Mouse (Mus musculus) embryonic facial prominence, embryonic 15.5 days (tissue): ENCODE data around the gene Gpr182. TPM values are rescaled to one million over a fixed set of nuclear protein-coding genes. Genes with fewer than 3 reads are reported as not detected.

Source experiments
- ATAC-seq: fragments of 200-750 bp; cut with Nextera tagmentation; 2 replicates; pipeline ENCODE4 v1.8.0; 2017; ENCODE audit warnings: low read depth, moderate TSS enrichment; ENCODE audit not compliant: insufficient number of reproducible peaks, low FRiP score, low TSS enrichment
- H3K27ac ChIP-seq: fragments of 300-500 bp; sonication (generic); replicated peaks from 2 replicates; pipeline ENCODE4 v1.5.1; 2015; ENCODE audit warnings: mild to moderate bottlenecking, inconsistent platforms
- H3K27me3 ChIP-seq: fragments of 300-500 bp; sonication (generic); 2 replicates; pipeline ENCODE4 v1.6.1; 2015; ENCODE audit warnings: inconsistent platforms
- H3K36me3 ChIP-seq: fragments of 300-500 bp; sonication (generic); 2 replicates; pipeline ENCODE4 v1.6.1; 2015; ENCODE audit warnings: mild to moderate bottlenecking, inconsistent platforms
- H3K4me1 ChIP-seq: fragments of 300-500 bp; sonication (generic); 2 replicates; pipeline ENCODE4 v1.6.1; 2015; ENCODE audit warnings: inconsistent platforms
- H3K4me2 ChIP-seq: fragments of 300-500 bp; sonication (generic); replicated peaks from 2 replicates; pipeline ENCODE4 v1.6.1; 2015; ENCODE audit warnings: mild to moderate bottlenecking, inconsistent platforms
- H3K4me3 ChIP-seq: fragments of 300-500 bp; sonication (generic); replicated peaks from 2 replicates; pipeline ENCODE4 v1.5.1; 2015; ENCODE audit warnings: mild to moderate bottlenecking, inconsistent platforms
- H3K9ac ChIP-seq: fragments of 300-500 bp; sonication (generic); 2 replicates; pipeline ENCODE4 v1.6.1; 2015; ENCODE audit warnings: inconsistent platforms
- H3K9me3 ChIP-seq: fragments of 300-500 bp; sonication (generic); replicated peaks from 2 replicates; pipeline ENCODE4 v1.6.1; 2016; ENCODE audit warnings: inconsistent platforms
- WGBS: fragments of 180-500 bp; shearing (Covaris S2); methylation state at CpG from one replicate; pipeline ENCODE4 v1.1.7; 2015; 5-methylcytosine and 5-hydroxymethylcytosine counted together
- polyA plus RNA-seq: library from polyadenylated mRNA; unstranded; fragments of >200 nt; fragmentation: Nextera tagmentation; extraction: Ambion mirVana; gene quantifications from 2 replicates; pipeline ENCODE4 v1.2.1, GENCODE M21; 2015

Gpr182 gene
- polyA plus RNA-seq, 1 experiment from 2014 or later = 2.0 TPM

- H3K9ac ChIP-seq = no peak overlapping the region
- no peaks in the 10 kb centered on the region for H3K36me3 ChIP-seq
- 40% methylated on average over 6 of the region's 6 CpGs for WGBS
- no peaks in the 10 kb centered on the region for H3K27me3 ChIP-seq
- no peaks in the 10 kb centered on the region for H3K9me3 ChIP-seq
- no peak for ATAC-seq
- H3K27ac ChIP-seq = no peak overlapping the region
- peaks cover 11% of the 10 kb centered on the region; the same call in 1 of the 2 replicates for H3K4me1 ChIP-seq
- H3K4me3 ChIP-seq = no peak overlapping the region
- no peak overlapping the region for H3K4me2 ChIP-seq
Measured at GRCm38 (mm10) chr10:127712736-127713135, 38.8 kb downstream of the Gpr182 start.

DNA sequence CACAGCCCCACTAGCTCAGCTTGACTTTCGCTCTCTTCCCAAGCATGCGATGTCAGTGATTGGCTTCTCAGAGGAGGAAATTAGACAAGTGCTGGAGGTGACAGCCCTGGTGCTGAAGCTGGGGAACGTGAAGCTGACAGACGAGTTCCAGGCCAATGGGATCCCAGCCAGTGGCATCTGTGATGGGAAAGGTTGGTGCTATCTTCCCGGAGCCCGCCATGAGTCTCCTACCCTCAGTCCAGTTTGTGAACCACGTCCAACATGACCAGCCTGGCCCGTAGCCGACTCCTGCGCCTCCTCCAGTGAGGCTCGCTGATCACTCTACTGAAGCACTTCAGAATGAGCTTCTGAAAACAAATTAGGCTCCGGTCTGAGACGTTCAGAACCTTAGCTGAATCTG is 41.2 kb downstream of the Gpr182 start:
- H3K9me3 ChIP-seq = no peaks in the 10 kb centered on the region
- no peak overlapping the region for H3K4me2 ChIP-seq
- no peaks in the 10 kb centered on the region for H3K36me3 ChIP-seq
- peaks cover 11% of the 10 kb centered on the region; the same call in 1 of the 2 replicates for H3K4me1 ChIP-seq
- no peak overlapping the region for H3K9ac ChIP-seq
- H3K27me3 ChIP-seq = no peaks in the 10 kb centered on the region
- ATAC-seq = no peak
- no peak overlapping the region for H3K27ac ChIP-seq
- WGBS = 73% methylated on average over 13 of the region's 13 CpGs
- H3K4me3 ChIP-seq = no peak overlapping the region

DNA sequence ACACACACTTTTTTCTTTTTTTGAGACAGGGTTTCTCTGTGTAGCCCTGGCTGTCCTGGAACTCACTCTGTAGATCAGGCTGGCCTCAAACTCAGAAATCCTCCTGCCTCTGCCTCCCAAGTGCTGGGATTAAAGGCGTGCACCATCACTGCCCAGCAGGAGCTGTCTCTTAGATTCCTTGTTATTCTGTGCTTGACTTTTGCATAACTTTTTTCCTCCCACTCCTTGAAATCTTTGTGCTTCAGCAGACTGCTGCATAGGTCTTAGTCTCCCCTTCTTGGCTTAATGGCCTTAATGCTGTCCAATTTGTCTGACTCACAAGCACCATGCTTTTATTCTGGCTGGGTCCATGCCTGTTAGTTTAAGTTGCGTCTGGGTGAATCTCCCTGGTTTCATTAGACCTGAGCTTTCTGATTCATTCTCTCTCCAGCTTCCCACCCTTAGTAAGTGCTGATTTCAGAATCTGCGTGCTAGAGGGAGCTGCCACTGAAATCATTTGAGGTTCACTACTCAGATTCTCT is 42.6 kb downstream of the Gpr182 start:
- Histone ChIP-seq H3K9ac (no peak overlapping the region), H3K4me1 (peaks cover 11% of the 10 kb centered on the region; the same call in 1 of the 2 replicates), H3K4me3 (no peak overlapping the region), H3K36me3 (no peaks in the 10 kb centered on the region), H3K27me3 (no peaks in the 10 kb centered on the region), H3K9me3 (no peaks in the 10 kb centered on the region), H3K4me2 (no peak overlapping the region), H3K27ac (no peak overlapping the region)
- ATAC-seq = no peak
- 75% methylated on average over 3 of the region's 3 CpGs for WGBS

DNA sequence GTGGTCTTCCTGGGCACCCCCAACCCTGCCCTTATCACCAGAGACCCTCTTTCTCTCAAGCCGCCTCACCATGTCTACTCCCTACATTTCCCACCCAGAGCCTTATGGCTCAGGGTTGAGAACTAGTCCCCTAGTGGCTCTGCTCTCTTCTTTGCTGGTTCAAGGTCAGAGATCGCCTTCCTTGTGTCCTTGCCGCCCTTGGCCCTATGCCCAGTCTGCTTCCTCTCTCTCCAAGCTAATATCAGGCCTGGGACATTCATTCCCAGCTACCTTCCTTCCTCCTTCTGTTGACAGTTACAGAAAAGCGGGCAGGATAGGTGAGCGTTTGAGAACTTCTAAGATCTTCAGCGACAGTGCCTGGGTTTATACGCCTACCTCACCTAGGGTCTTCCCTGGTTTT is 43.8 kb downstream of the Gpr182 start:
- no peak for ATAC-seq
- no peak overlapping the region for H3K4me3 ChIP-seq
- WGBS = 90% methylated on average over 7 of the region's 7 CpGs
- no peak overlapping the region for H3K27ac ChIP-seq
- peaks cover 5% of the 10 kb centered on the region; the same call in 1 of the 2 replicates for H3K4me1 ChIP-seq
- no peaks in the 10 kb centered on the region for H3K9me3 ChIP-seq
- no peaks in the 10 kb centered on the region for H3K27me3 ChIP-seq
- H3K4me2 ChIP-seq = no peak overlapping the region
- H3K9ac ChIP-seq = no peak overlapping the region
- no peaks in the 10 kb centered on the region for H3K36me3 ChIP-seq

DNA sequence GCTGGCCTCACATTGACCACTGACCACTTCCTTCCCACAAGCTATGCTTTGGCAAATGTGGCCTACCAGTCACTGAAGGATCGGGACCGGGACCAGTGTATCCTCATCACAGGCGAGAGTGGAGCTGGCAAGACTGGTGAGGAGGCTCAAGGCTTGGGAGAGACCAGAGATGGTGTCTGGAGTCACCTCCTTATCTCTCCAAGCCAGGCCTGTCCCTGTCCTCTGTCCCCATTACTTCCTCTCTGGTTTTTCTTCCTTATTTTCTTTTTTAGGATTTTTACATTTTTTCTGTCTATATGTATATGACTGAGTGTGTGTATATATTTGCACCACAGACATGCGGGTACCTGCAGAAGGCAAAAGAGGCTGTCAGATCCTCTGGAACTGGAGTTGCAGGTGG is 45.7 kb downstream of the Gpr182 start:
- Histone ChIP-seq H3K27ac (no peak overlapping the region), H3K27me3 (no peaks in the 10 kb centered on the region), H3K4me3 (no peak overlapping the region), H3K9ac (no peak overlapping the region), H3K4me1 (no peaks in the 10 kb centered on the region), H3K4me2 (no peak overlapping the region), H3K36me3 (no peaks in the 10 kb centered on the region), H3K9me3 (no peaks in the 10 kb centered on the region)
- 90% methylated on average over 4 of the region's 4 CpGs for WGBS
- ATAC-seq = no peak

DNA sequence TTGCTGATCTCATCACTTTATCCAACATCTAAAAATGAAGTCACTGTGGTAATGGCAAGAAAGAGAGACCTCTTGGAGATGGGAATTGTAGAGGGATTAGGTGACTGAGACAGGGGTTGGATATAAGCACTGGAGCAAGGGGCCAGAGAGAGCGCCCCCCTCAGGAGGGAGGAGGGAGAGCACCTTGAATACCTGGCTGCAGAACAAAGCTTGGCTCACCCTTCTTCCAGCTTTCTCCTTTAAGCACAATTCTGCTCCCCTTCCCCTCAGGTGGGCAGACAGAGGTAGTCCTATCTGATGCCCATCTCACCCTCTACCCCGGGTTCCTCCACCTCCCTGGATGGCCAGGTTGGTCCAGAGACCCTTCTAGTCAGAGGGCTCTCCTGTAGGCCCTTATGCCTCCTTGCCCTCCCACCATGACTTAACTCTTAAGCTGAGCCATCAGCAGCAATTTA is 46.7 kb downstream of the Gpr182 start, which contains the start of gene Myo1a:
Myo1a (plus strand) TSS at position 405 of the 455 bp plus-strand sequence.
- ATAC-seq = no peak
- Histone ChIP-seq H3K4me1 (no peaks in the 10 kb centered on the region), H3K27me3 (no peaks in the 10 kb centered on the region), H3K9me3 (no peaks in the 10 kb centered on the region), H3K27ac (no peak within 1 kb of the TSS), H3K9ac (no peak within 1 kb of the TSS), H3K4me2 (no peak within 1 kb of the TSS), H3K36me3 (no peaks in the 10 kb centered on the region), H3K4me3 (no peak within 1 kb of the TSS)
- WGBS = 58% methylated on average over 2 of the region's 2 CpGs

DNA sequence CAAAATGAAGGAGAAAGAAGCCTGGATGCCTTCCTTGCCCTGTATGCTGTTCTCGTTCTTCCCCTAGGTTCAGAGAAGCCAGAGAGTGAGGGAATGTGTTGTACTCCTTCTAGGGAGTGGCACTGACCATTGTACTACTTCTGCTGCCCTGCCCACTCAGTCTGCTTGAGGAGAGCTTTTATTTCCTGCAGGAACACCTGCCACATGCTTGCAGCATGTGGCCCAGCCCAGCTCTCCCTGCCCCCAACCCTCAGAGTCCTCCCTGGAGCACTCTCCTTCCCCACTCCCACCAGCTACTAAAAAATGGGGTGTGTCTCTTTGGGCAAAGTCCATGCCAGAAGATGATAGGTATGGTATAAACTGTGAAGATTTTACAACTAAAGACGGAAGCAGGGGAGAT is 47.2 kb downstream of the Gpr182 start:
- no peak overlapping the region for H3K9ac ChIP-seq
- no peak overlapping the region for H3K4me2 ChIP-seq
- H3K27ac ChIP-seq = no peak overlapping the region
- no peaks in the 10 kb centered on the region for H3K27me3 ChIP-seq
- H3K9me3 ChIP-seq = no peaks in the 10 kb centered on the region
- no peaks in the 10 kb centered on the region for H3K4me1 ChIP-seq
- no peak overlapping the region for H3K4me3 ChIP-seq
- WGBS = 60% methylated on average over 2 of the region's 2 CpGs
- no peak for ATAC-seq
- 0 out of 2 replicates have a peak, but pooled peaks cover 2% of the 10 kb centered on the region for H3K36me3 ChIP-seq

- H3K4me1 ChIP-seq = no peaks in the 10 kb centered on the region
- H3K27me3 ChIP-seq = no peaks in the 10 kb centered on the region
- ATAC-seq = no peak
- no peak overlapping the region for H3K4me2 ChIP-seq
- H3K9me3 ChIP-seq = no peaks in the 10 kb centered on the region
- WGBS = 34% methylated on average over 4 of the region's 4 CpGs
- no peak overlapping the region for H3K9ac ChIP-seq
- H3K36me3 ChIP-seq = peaks cover 11% of the 10 kb centered on the region
- H3K4me3 ChIP-seq = no peak overlapping the region
- H3K27ac ChIP-seq = no peak overlapping the region
Measured at GRCm38 (mm10) chr10:127703299-127703698, 48.2 kb downstream of the Gpr182 start.

GRCm38 (mm10) chr10:127698966-127699365 is 52.6 kb downstream of the Gpr182 start:
- Histone ChIP-seq H3K27ac (no peak overlapping the region), H3K4me3 (no peak overlapping the region), H3K36me3 (peaks cover 39% of the 10 kb centered on the region), H3K4me1 (no peaks in the 10 kb centered on the region), H3K4me2 (no peak overlapping the region), H3K27me3 (no peaks in the 10 kb centered on the region), H3K9ac (no peak overlapping the region), H3K9me3 (no peaks in the 10 kb centered on the region)
- WGBS = 85% methylated on average over 7 of the region's 7 CpGs
- no peak for ATAC-seq

Other genes with a start within 250 kb of the Gpr182 start
- 272 and 311 TPM in 2 replicates for gene Ndufa4l2, start 236.8 kb downstream of the Gpr182 start, polyA plus RNA-seq
- gene Shmt2, start 229.3 kb downstream of the Gpr182 start, polyA plus RNA-seq = 106 and 116 TPM in 2 replicates
- 8.0 and 9.2 TPM in 2 replicates for gene Nxph4, start 217.2 kb downstream of the Gpr182 start, polyA plus RNA-seq
- 161 and 163 TPM in 2 replicates for gene Lrp1, start 130.6 kb downstream of the Gpr182 start, polyA plus RNA-seq
- gene Stat6, start 108.7 kb downstream of the Gpr182 start, polyA plus RNA-seq = 35.3 and 36.2 TPM in 2 replicates
- gene Nemp1, start 84.8 kb downstream of the Gpr182 start, polyA plus RNA-seq = 10.1 and 11.3 TPM in 2 replicates
- gene Nab2, start 83.2 kb downstream of the Gpr182 start, polyA plus RNA-seq = 30.8 and 33.2 TPM in 2 replicates
- gene Myo1a, start 46.6 kb downstream of the Gpr182 start, polyA plus RNA-seq = 0.49 and 0.57 TPM in 2 replicates
- 0.25 TPM in 1 of 2 replicates, not detected in the other for gene Tac2, start 27.3 kb downstream of the Gpr182 start, polyA plus RNA-seq
- 3.1 and 3.2 TPM in 2 replicates for gene Zbtb39, start 12.2 kb downstream of the Gpr182 start, polyA plus RNA-seq
- 0.36 and 0.38 TPM in 2 replicates for gene Rdh1, start 8.0 kb upstream of the Gpr182 start, polyA plus RNA-seq
- 1.9 and 2.1 TPM in 2 replicates for gene Rdh16f1, start 8.1 kb upstream of the Gpr182 start, polyA plus RNA-seq
- gene Rdh9, start 24.7 kb upstream of the Gpr182 start, polyA plus RNA-seq = not detected in 2 replicates
- 0.11 TPM in 1 of 2 replicates, not detected in the other for gene Rdh16, start 49.4 kb upstream of the Gpr182 start, polyA plus RNA-seq
- gene Rdh19, start 98.2 kb upstream of the Gpr182 start, polyA plus RNA-seq = not detected in 2 replicates
- gene Rdh16f2, start 114.7 kb upstream of the Gpr182 start, polyA plus RNA-seq = not detected in 2 replicates
- not detected in 2 replicates for gene Rdh7, start 137.1 kb upstream of the Gpr182 start, polyA plus RNA-seq
- gene Sdr9c7, start 146.8 kb upstream of the Gpr182 start, polyA plus RNA-seq = 5.5 and 6.7 TPM in 2 replicates